Mouse (Mus musculus): ENCODE measurements around the gene Tfdp2.

GRCm38 (mm10) chr9:96217299-96217698, 21.2 kb downstream of the Tfdp2 start:
- TF ChIP-seq GATA1 (IDR thresholded peaks at IDR 0.05; ENCODE audit: low read length) (no peak), TAL1 (IDR thresholded peaks at IDR 0.05; ENCODE audit: low read length) (no peak)

Measured in erythroblast, embryonic 14.5 days (primary cell).